Mouse (Mus musculus) stomach, embryonic 14.5 days (tissue): ENCODE results near the gene Lsm4. TPM values are rescaled to one million over a fixed set of nuclear protein-coding genes. Genes with fewer than 3 reads are reported as not detected.

Experiments used
- ATAC-seq: fragments of 200-750 bp; cut with Nextera tagmentation; 2 replicates; pipeline ENCODE4 v1.8.0; 2017; ENCODE audit warnings: low read depth, moderate TSS enrichment; ENCODE audit not compliant: insufficient number of reproducible peaks, insufficient read depth, low FRiP score
- H3K27ac ChIP-seq: fragments of 300-500 bp; sonication (generic); 2 replicates; pipeline ENCODE4 v1.5.1; 2014; ENCODE audit warnings: mild to moderate bottlenecking, low read length, moderate library complexity, mixed read lengths
- H3K27me3 ChIP-seq: fragments of 300-500 bp; sonication (generic); 2 replicates; pipeline ENCODE4 v1.6.1; 2014; ENCODE audit warnings: low read length, control low read depth, mixed read lengths; ENCODE audit not compliant: control insufficient read depth, insufficient read depth
- H3K36me3 ChIP-seq: fragments of 300-500 bp; sonication (generic); 2 replicates; pipeline ENCODE4 v1.6.1; 2014; ENCODE audit warnings: mild to moderate bottlenecking, control low read depth, low read length, moderate library complexity, mixed read lengths; ENCODE audit not compliant: control insufficient read depth, insufficient read depth
- H3K4me1 ChIP-seq: fragments of 300-500 bp; sonication (generic); 2 replicates; pipeline ENCODE4 v1.6.1; 2014; ENCODE audit warnings: low read length, control low read depth, mixed read lengths; ENCODE audit not compliant: control insufficient read depth, insufficient read depth
- H3K4me2 ChIP-seq: fragments of 300-500 bp; sonication (generic); replicated peaks from 2 replicates; pipeline ENCODE4 v1.6.1; 2014; ENCODE audit warnings: low read depth, low read length, control low read depth
- H3K4me3 ChIP-seq: fragments of 300-500 bp; sonication (generic); 2 replicates; pipeline ENCODE4 v1.5.1; 2014; ENCODE audit warnings: low read depth, low read length, control low read depth
- H3K9ac ChIP-seq: fragments of 300-500 bp; sonication (generic); replicated peaks from 2 replicates; pipeline ENCODE4 v1.6.1; 2014; ENCODE audit warnings: low read depth, mild to moderate bottlenecking, control low read depth, low read length, moderate library complexity, mixed read lengths
- H3K9me3 ChIP-seq: fragments of 300-500 bp; sonication (generic); 2 replicates; pipeline ENCODE4 v1.6.1; 2016; ENCODE audit warnings: low read depth, low read length, control low read depth; ENCODE audit not compliant: control insufficient read depth
- WGBS: fragments of 180-500 bp; shearing (Covaris S2); extraction: QIAGEN DNeasy Blood & Tissue Kit; methylation state at CpG from one replicate; pipeline ENCODE4 v1.1.7; 2014; 5-methylcytosine and 5-hydroxymethylcytosine counted together
- polyA plus RNA-seq: library from polyadenylated mRNA; unstranded; fragments of >200 nt; fragmentation: Nextera tagmentation; extraction: Ambion mirVana; gene quantifications from 2 replicates; pipeline ENCODE4 v1.2.1, GENCODE M21; 2014

Lsm4 gene
- polyA plus RNA-seq, 1 experiment from 2014 or later, result 244 TPM

GRCm38 (mm10) chr8:70715086-70715485 lies 42.0 kb downstream of the Lsm4 start:
- no peak overlapping the region for H3K9ac ChIP-seq
- ATAC-seq, result no peak

GRCm38 (mm10) chr8:70716521-70717400 lies 43.7 kb downstream of the Lsm4 start:
- no peaks in the 10 kb centered on the region for H3K36me3 ChIP-seq
- no peak overlapping the region for H3K4me2 ChIP-seq
- H3K27ac ChIP-seq, result no peak overlapping the region
- ATAC-seq, result no peak
- WGBS, result 79% methylated on average over 40 of the region's 40 CpGs
- H3K9ac ChIP-seq, result no peak overlapping the region
- H3K27me3 ChIP-seq, result no peaks in the 10 kb centered on the region
- no peaks in the 10 kb centered on the region for H3K9me3 ChIP-seq
- H3K4me3 ChIP-seq, result no peak overlapping the region
- H3K4me1 ChIP-seq, result no peaks in the 10 kb centered on the region

More at GRCm38 (mm10) chr8:70715086-70715485, 42.0 kb downstream of the Lsm4 start:
- no peaks in the 10 kb centered on the region for H3K36me3 ChIP-seq
- 44% methylated on average over 2 of the region's 2 CpGs for WGBS
- H3K27ac ChIP-seq, result no peak overlapping the region
- H3K9me3 ChIP-seq, result no peaks in the 10 kb centered on the region
- no peaks in the 10 kb centered on the region for H3K27me3 ChIP-seq
- no peak overlapping the region for H3K4me2 ChIP-seq
- H3K4me3 ChIP-seq, result no peak overlapping the region
- no peaks in the 10 kb centered on the region for H3K4me1 ChIP-seq

- Histone ChIP-seq H3K4me1 (no peaks in the 10 kb centered on the region), H3K4me3 (no peak within 1 kb of the TSS), H3K36me3 (no peaks in the 10 kb centered on the region), H3K4me2 (no peak within 1 kb of the TSS), H3K9ac (no peak within 1 kb of the TSS), H3K27me3 (no peaks in the 10 kb centered on the region), H3K27ac (no peak within 1 kb of the TSS), H3K9me3 (no peaks in the 10 kb centered on the region)
- 4% methylated on average over 19 of the region's 19 CpGs for WGBS
- ATAC-seq, result peak; percentile 14; the same call in 1 of the 2 replicates
Observed at GRCm38 (mm10) chr8:70718297-70718696, 45.2 kb downstream of the Lsm4 start, which contains the start of gene Gm3336. Gene Gm3336, plus strand, starts transcription at chr8:70718543.

- 48% methylated on average over 9 of the region's 9 CpGs for WGBS
- Histone ChIP-seq H3K9me3 (no peaks in the 10 kb centered on the region), H3K4me2 (no peak overlapping the region), H3K27ac (no peak overlapping the region), H3K4me3 (no peak overlapping the region), H3K27me3 (no peaks in the 10 kb centered on the region), H3K4me1 (no peaks in the 10 kb centered on the region), H3K9ac (no peak overlapping the region), H3K36me3 (no peaks in the 10 kb centered on the region)
- no peak for ATAC-seq
Observed at GRCm38 (mm10) chr8:70719796-70720270, 46.8 kb downstream of the Lsm4 start.

- Histone ChIP-seq H3K9ac (no peak overlapping the region), H3K36me3 (no peaks in the 10 kb centered on the region), H3K4me2 (no peak overlapping the region), H3K4me1 (no peaks in the 10 kb centered on the region), H3K4me3 (no peak overlapping the region), H3K9me3 (no peaks in the 10 kb centered on the region), H3K27me3 (no peaks in the 10 kb centered on the region), H3K27ac (no peak overlapping the region)
- 2% methylated on average over 3 of the region's 3 CpGs for WGBS
- ATAC-seq, result no peak
Observed at GRCm38 (mm10) chr8:70720739-70721138, 47.7 kb downstream of the Lsm4 start.

GRCm38 (mm10) chr8:70721601-70722000 lies 48.6 kb downstream of the Lsm4 start:
- Histone ChIP-seq H3K9ac (no peak overlapping the region; the same call in 1 of the 2 replicates), H3K9me3 (no peaks in the 10 kb centered on the region), H3K4me1 (no peaks in the 10 kb centered on the region), H3K36me3 (no peaks in the 10 kb centered on the region), H3K27ac (no peak overlapping the region), H3K4me2 (no peak overlapping the region), H3K4me3 (no peak overlapping the region), H3K27me3 (no peaks in the 10 kb centered on the region)
- ATAC-seq, result no peak
- WGBS, result 83% methylated on average over 8 of the region's 8 CpGs

- H3K4me2 ChIP-seq, result no peak within 1 kb of the TSS
- no peak within 1 kb of the TSS for H3K9ac ChIP-seq
- WGBS, result 50% methylated on average over 7 of the region's 7 CpGs
- 0 out of 2 replicates have a peak, but pooled peaks have one; percentile 47 for ATAC-seq
- H3K36me3 ChIP-seq, result no peaks in the 10 kb centered on the region
- no peaks in the 10 kb centered on the region for H3K9me3 ChIP-seq
- no peaks in the 10 kb centered on the region for H3K4me1 ChIP-seq
- no peak within 1 kb of the TSS for H3K27ac ChIP-seq
- H3K27me3 ChIP-seq, result 0 out of 2 replicates have a peak, but pooled peaks cover 4% of the 10 kb centered on the region
- no peak within 1 kb of the TSS for H3K4me3 ChIP-seq
Observed at GRCm38 (mm10) chr8:70723486-70724210, 50.6 kb downstream of the Lsm4 start, which contains the start of gene Pde4c. Gene Pde4c, plus strand, starts transcription at chr8:70723720.

- Histone ChIP-seq H3K9ac (no peak overlapping the region), H3K4me2 (no peak overlapping the region), H3K4me3 (no peak overlapping the region), H3K36me3 (no peaks in the 10 kb centered on the region), H3K27ac (no peak overlapping the region), H3K9me3 (no peaks in the 10 kb centered on the region), H3K27me3 (0 out of 2 replicates have a peak, but pooled peaks cover 4% of the 10 kb centered on the region), H3K4me1 (no peaks in the 10 kb centered on the region)
- ATAC-seq, result no peak
- 68% methylated on average over 12 of the region's 12 CpGs for WGBS
Observed at GRCm38 (mm10) chr8:70724216-70724615, 51.2 kb downstream of the Lsm4 start.
